In genomic region chr10:68558105-68558827, GRCm38 (mm10) we compare ENCODE assay signal across 8 mouse cellular contexts. TPM values are rescaled to one million over a fixed set of nuclear protein-coding genes. Genes with fewer than 3 reads are reported as not detected.
A peak's percentile ranks its signal among the peaks of the same experiment; 100 is the strongest.
DNase-seq lines count a peak whose midpoint lies in the region; ATAC-seq and TF ChIP-seq lines count a peak whose summit lies in the region.

No protein-coding gene starts in this region.

- no peak overlapping the region for H3K9ac ChIP-seq in liver, adult 2 months (ENCODE audit: low read depth, low read length)
- no peak overlapping the region for H3K9ac ChIP-seq in liver, embryonic 12.5 days
- no peak overlapping the region for H3K9ac ChIP-seq in lung, embryonic 16.5 days (ENCODE audit: low read length)

- WGBS in liver, adult 2 months = 46% methylated on average over 13 of the region's 13 CpGs
- WGBS in liver, embryonic 12.5 days (ENCODE audit: insufficient replicate concordance) = 67% methylated on average over 13 of the region's 13 CpGs
- 77% methylated on average over 13 of the region's 13 CpGs for WGBS in embryonic facial prominence, embryonic 10.5 days
- 51% methylated on average over 13 of the region's 13 CpGs for WGBS in lung, embryonic 16.5 days

- H3K27me3 ChIP-seq in liver, adult 2 months (ENCODE audit: control insufficient read depth, insufficient read depth, low read length) = no peaks in the 10 kb centered on the region
- H3K27me3 ChIP-seq in liver, embryonic 12.5 days (replicated peaks) = no peaks in the 10 kb centered on the region
- H3K27me3 ChIP-seq in embryonic facial prominence, embryonic 10.5 days (replicated peaks; ENCODE audit: low read depth, poor library complexity, severe bottlenecking) = no peaks in the 10 kb centered on the region
- H3K27me3 ChIP-seq in lung, embryonic 16.5 days (ENCODE audit: control insufficient read depth, insufficient read depth, low read depth, low read length) = no peaks in the 10 kb centered on the region

- H3K79me2 ChIP-seq in liver, adult 2 months (ENCODE audit: control insufficient read depth, insufficient read depth, low read length) = no peaks in the 10 kb centered on the region

- H3K36me3 ChIP-seq in liver, adult 2 months (ENCODE audit: control insufficient read depth, insufficient read depth, low read length) = no peaks in the 10 kb centered on the region
- no peaks in the 10 kb centered on the region for H3K36me3 ChIP-seq in liver, embryonic 12.5 days
- no peaks in the 10 kb centered on the region for H3K36me3 ChIP-seq in embryonic facial prominence, embryonic 10.5 days (replicated peaks)
- no peaks in the 10 kb centered on the region for H3K36me3 ChIP-seq in lung, embryonic 16.5 days (ENCODE audit: control insufficient read depth, insufficient read depth, low read length)

- ATAC-seq in liver, embryonic 12.5 days = no peak
- ATAC-seq in lung, embryonic 16.5 days (ENCODE audit: low read depth) = peak; percentile 95
- ATAC-seq in erythroid progenitor cell, adult 5-6 weeks (replicated peaks; ENCODE audit: low FRiP score, poor library complexity, severe bottlenecking) = no peak

- TF ChIP-seq CTCF in liver, adult 2 months (IDR thresholded peaks at IDR 0.05; ENCODE audit: low read depth, low read length) = no peak

- no peak overlapping the region for H3K4me2 ChIP-seq in liver, embryonic 12.5 days
- H3K4me2 ChIP-seq in lung, embryonic 16.5 days (ENCODE audit: low read depth, low read length) = no peak overlapping the region

- no peak overlapping the region for H3K27ac ChIP-seq in liver, adult 2 months (replicated peaks; ENCODE audit: insufficient read depth, low read depth, low read length)
- H3K27ac ChIP-seq in liver, embryonic 12.5 days = no peak overlapping the region
- peak overlapping the region; percentile 57 for H3K27ac ChIP-seq in embryonic facial prominence, embryonic 10.5 days (replicated peaks)
- H3K27ac ChIP-seq in lung, embryonic 16.5 days (ENCODE audit: low read length) = peak overlapping the region; percentile 60

- no peaks in the 10 kb centered on the region for H3K9me3 ChIP-seq in liver, embryonic 12.5 days (replicated peaks)
- no peaks in the 10 kb centered on the region for H3K9me3 ChIP-seq in embryonic facial prominence, embryonic 10.5 days
- H3K9me3 ChIP-seq in lung, embryonic 16.5 days (ENCODE audit: control insufficient read depth, low read length) = no peaks in the 10 kb centered on the region

- TF ChIP-seq POLR2A in liver, adult 2 months (IDR thresholded peaks at IDR 0.05; ENCODE audit: extremely low read depth, insufficient read depth, low read length) = no peak

- H3K4me3 ChIP-seq in liver, adult 2 months (ENCODE audit: insufficient read depth, low read depth, low read length) = no peak overlapping the region
- H3K4me3 ChIP-seq in liver, embryonic 12.5 days = no peak overlapping the region
- no peak overlapping the region for H3K4me3 ChIP-seq in embryonic facial prominence, embryonic 10.5 days
- H3K4me3 ChIP-seq in lung, embryonic 16.5 days (ENCODE audit: low read length) = no peak overlapping the region

- peak; percentile 94 for DNase-seq in liver, adult 2 months (ENCODE audit: extremely low read depth, low read depth, low spot score)
- no peak for DNase-seq in embryonic facial prominence, embryonic 10.5 days (ENCODE audit: low spot score)
- peak; percentile 68 to 87 for DNase-seq in heart, adult 9 months (ENCODE audit: low spot score in 2 of 2)
- DNase-seq in kidney, postnatal 4 days = peak; percentile 56 to 64
- peak; percentile 29 for DNase-seq in testis, postnatal 14 days (ENCODE audit: low spot score)

- H3K4me1 ChIP-seq in liver, adult 2 months (ENCODE audit: control insufficient read depth, insufficient read depth, low read length) = peaks cover 2% of the 10 kb centered on the region
- H3K4me1 ChIP-seq in liver, embryonic 12.5 days = no peaks in the 10 kb centered on the region
- H3K4me1 ChIP-seq in embryonic facial prominence, embryonic 10.5 days = peaks cover 10% of the 10 kb centered on the region; the same call in 1 of the 2 replicates
- H3K4me1 ChIP-seq in lung, embryonic 16.5 days (replicated peaks; ENCODE audit: control insufficient read depth, insufficient read depth, low read length) = no peaks in the 10 kb centered on the region

RNA-seq across cellular contexts. Expression of gene Cabcoco1, which starts 16.6 kb away (rescaled TPM):
- 3.0 and 3.3 TPM in 2 replicates for total RNA-seq in liver, adult 2 months (2014; rRNA removed)
- 1.0 and 1.4 TPM in 2 replicates for polyA plus RNA-seq in liver, adult 2 months (2012; rRNA removed)
- 0.48 and 1.3 TPM in 2 replicates for polyA plus RNA-seq in liver, embryonic 12.5 days (2016; fragmentation: Nextera tagmentation; extraction: Ambion mirVana)
- 0.20 TPM in 1 of 2 replicates, not detected in the other for polyA plus RNA-seq in embryonic facial prominence, embryonic 10.5 days (2016; fragmentation: Nextera tagmentation; extraction: Ambion mirVana)
- 11.0 and 11.4 TPM in 2 replicates for polyA plus RNA-seq in lung, embryonic 16.5 days (2015; fragmentation: Nextera tagmentation; extraction: Ambion mirVana)
- total RNA-seq in erythroid progenitor cell, adult 5-6 weeks (2015; ENCODE audit: low replicate concordance) = not detected in 2 replicates
- total RNA-seq in erythroid progenitor cell, adult 5-6 weeks (2017; ENCODE audit: low replicate concordance) = not detected in 2 replicates

Comparison
In these comparisons a context has a peak if more than half of its experiments do, and no peak if none do; other contexts are left out.
1. H3K27ac ChIP-seq: peak in embryonic facial prominence, embryonic 10.5 days (single experiment) and lung, embryonic 16.5 days (single experiment); none in liver, adult 2 months (single experiment) and liver, embryonic 12.5 days (single experiment).